Mouse (Mus musculus): ENCODE data around the gene Pias4. TPM values are rescaled to one million over a fixed set of nuclear protein-coding genes. Genes with fewer than 3 reads are reported as not detected.

The Pias4 gene
- polyA plus RNA-seq, 1 experiment, result 43.2 TPM

DNA sequence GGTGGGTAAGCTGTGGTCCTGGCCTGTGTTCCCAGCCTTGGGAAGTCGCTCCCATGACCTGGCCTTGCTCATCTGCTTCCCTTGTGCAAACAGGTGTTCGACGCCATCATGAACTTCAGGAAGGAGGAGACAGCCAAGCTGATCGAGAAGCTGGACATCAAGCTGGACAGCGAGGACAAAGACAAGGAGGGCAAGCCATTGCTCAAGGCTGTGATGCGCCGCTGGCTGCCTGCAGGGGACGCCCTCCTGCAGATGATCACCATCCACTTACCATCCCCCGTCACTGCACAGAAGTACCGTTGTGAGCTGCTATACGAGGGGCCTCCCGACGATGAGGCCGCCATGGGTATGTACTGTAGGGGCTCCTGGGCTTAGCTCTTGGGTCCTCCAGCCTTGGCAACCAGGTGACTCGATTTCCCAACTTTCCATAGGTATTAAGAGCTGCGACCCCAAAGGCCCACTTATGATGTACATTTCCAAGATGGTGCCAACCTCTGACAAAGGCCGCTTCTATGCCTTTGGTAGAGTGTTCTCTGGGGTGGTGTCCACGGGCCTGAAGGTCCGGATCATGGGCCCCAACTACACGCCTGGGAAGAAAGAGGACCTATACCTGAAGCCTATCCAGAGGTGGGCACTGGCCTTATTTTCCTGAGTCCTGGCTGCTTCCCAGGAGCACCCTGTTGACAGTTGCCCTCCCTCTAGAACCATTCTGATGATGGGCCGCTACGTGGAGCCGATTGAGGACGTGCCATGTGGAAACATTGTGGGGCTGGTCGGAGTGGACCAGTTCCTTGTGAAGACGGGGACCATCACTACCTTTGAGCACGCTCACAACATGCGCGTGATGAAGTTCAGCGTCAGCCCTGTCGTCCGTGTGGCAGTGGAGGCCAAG, 12.0 kb upstream of the Pias4 start:
- Histone ChIP-seq H3ac (ENCODE audit: control insufficient read depth, insufficient read length) (no peak overlapping the region), H3K79me2 (ENCODE audit: control insufficient read depth, insufficient read depth) (peaks cover 50% of the 10 kb centered on the region), H3K4me3 (peak overlapping the region; percentile 99), H3K36me3 (ENCODE audit: control insufficient read depth, insufficient read depth) (peaks cover 45% of the 10 kb centered on the region), H3K4me2 (ENCODE audit: low read depth) (no peak overlapping the region), H3K27me3 (ENCODE audit: control insufficient read depth, insufficient read depth, insufficient read length) (no peaks in the 10 kb centered on the region)
- TF ChIP-seq E2F4 (IDR thresholded peaks at IDR 0.05; ENCODE audit: insufficient read depth), result no peak
- no peak for TF ChIP-seq REST (IDR thresholded peaks at IDR 0.05; ENCODE audit: insufficient read depth, insufficient read length)
- no peak for TF ChIP-seq SRF (IDR thresholded peaks at IDR 0.05; ENCODE audit: control insufficient read depth, insufficient read length, low read depth)
- no peak for TF ChIP-seq MYOG (IDR thresholded peaks at IDR 0.05; ENCODE audit: control insufficient read depth in 1 of 3, insufficient read depth in 1 of 3, insufficient read length in 2 of 3, low read depth in 2 of 3)
- TF ChIP-seq TCF3 (IDR thresholded peaks at IDR 0.05; ENCODE audit: insufficient read length, low read depth), result no peak
- TF ChIP-seq POLR2AphosphoS2 (IDR thresholded peaks at IDR 0.05; ENCODE audit: insufficient read length, low read depth), result peak; percentile 81
- TF ChIP-seq USF1 (IDR thresholded peaks at IDR 0.05; ENCODE audit: low read depth), result no peak
- no peak for TF ChIP-seq CEBPB (IDR thresholded peaks at IDR 0.05; ENCODE audit: insufficient read depth, poor library complexity, severe bottlenecking)
- no peak for TF ChIP-seq MAX (IDR thresholded peaks at IDR 0.05; ENCODE audit: low read depth)
- TF ChIP-seq MYOD1 (IDR thresholded peaks at IDR 0.05; ENCODE audit: control insufficient read depth in 1 of 3, insufficient read length in 2 of 3, low read depth in 2 of 3), result no peak
- no peak for TF ChIP-seq TCF12 (IDR thresholded peaks at IDR 0.05; ENCODE audit: insufficient read depth, poor library complexity, severe bottlenecking)
- peak; percentile 49 for TF ChIP-seq POLR2A (IDR thresholded peaks at IDR 0.05; ENCODE audit: insufficient read length, low read depth)

- Histone ChIP-seq H3K27me3 (ENCODE audit: control insufficient read depth, insufficient read depth, insufficient read length) (no peaks in the 10 kb centered on the region), H3K79me2 (ENCODE audit: control insufficient read depth, insufficient read depth) (peaks cover 46% of the 10 kb centered on the region), H3K4me2 (ENCODE audit: low read depth) (peak overlapping the region; percentile 99), H3K36me3 (ENCODE audit: control insufficient read depth, insufficient read depth) (peaks cover 45% of the 10 kb centered on the region), H3K4me3 (peak overlapping the region; percentile 99), H3ac (ENCODE audit: control insufficient read depth, insufficient read length) (no peak overlapping the region)
- TF ChIP-seq MYOG (IDR thresholded peaks at IDR 0.05; ENCODE audit: control insufficient read depth in 1 of 3, insufficient read depth in 1 of 3, insufficient read length in 2 of 3, low read depth in 2 of 3) (no peak), POLR2A (IDR thresholded peaks at IDR 0.05; ENCODE audit: insufficient read length, low read depth) (peak; percentile 19)
Observed at GRCm38 (mm10) chr10:81178927-81179326, 11.2 kb upstream of the Pias4 start.

DNA sequence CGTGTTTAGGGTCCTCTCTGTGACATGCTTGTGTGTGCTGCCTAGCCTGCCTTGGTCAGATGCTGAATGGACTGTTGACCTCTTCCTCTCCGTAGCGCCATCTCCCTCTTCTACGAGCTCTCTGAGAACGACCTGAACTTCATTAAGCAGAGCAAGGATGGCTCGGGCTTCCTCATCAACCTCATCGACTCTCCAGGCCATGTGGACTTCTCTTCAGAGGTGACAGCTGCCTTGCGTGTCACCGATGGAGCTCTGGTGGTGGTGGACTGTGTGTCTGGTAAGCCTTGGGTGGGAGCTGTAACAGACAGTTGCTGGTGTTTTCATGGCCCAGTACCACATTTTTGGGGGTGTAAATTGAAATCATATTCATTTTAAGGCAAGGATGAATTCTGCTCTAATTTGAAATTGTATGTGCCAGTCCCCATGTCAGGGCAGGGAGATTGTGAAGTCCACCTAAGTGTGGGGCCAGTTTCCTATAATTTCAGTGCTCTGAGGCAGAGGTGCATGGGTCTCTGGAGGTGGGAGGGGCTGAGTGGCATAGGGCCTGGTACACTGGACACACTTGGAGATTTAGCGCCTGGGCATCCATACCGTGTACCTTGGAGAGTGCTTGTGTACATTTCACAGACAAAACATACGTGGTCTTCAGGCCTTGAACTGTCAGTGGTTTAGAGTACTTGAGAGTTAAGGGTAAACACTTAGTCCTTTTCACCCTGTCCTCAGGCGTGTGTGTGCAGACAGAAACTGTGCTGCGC, 10.4 kb upstream of the Pias4 start:
- H3K27me3 ChIP-seq (ENCODE audit: control insufficient read depth, insufficient read depth, insufficient read length), result no peaks in the 10 kb centered on the region
- TF ChIP-seq POLR2AphosphoS2 (IDR thresholded peaks at IDR 0.05; ENCODE audit: insufficient read length, low read depth) (peak; percentile 67), SRF (IDR thresholded peaks at IDR 0.05; ENCODE audit: control insufficient read depth, insufficient read length, low read depth) (no peak), POLR2A (IDR thresholded peaks at IDR 0.05; ENCODE audit: insufficient read length, low read depth) (peak; percentile 43)
- peak overlapping the region; percentile 99 for H3K4me2 ChIP-seq (ENCODE audit: low read depth)
- peak overlapping the region; percentile 76 for H3ac ChIP-seq (ENCODE audit: control insufficient read depth, insufficient read length)
- H3K79me2 ChIP-seq (ENCODE audit: control insufficient read depth, insufficient read depth), result peaks cover 39% of the 10 kb centered on the region
- peaks cover 45% of the 10 kb centered on the region for H3K36me3 ChIP-seq (ENCODE audit: control insufficient read depth, insufficient read depth)
- H3K4me3 ChIP-seq, result peak overlapping the region; percentile 99

DNA sequence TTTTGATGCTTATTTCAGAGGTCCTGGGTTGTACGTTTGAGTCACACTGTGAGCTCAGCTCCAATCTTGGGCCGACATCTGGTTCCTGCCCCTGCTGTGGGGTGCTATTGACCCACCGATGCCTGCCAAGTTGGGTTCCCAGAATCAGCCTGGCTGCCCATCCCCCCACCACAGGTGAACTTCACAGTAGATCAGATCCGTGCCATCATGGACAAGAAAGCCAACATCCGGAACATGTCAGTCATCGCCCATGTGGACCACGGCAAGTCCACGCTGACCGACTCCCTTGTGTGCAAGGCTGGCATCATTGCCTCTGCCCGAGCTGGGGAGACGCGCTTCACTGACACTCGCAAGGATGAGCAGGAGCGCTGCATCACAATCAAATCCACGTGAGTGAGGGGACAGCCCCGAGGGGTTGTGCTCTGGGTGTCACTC, 9.8 kb upstream of the Pias4 start:
- peaks cover 39% of the 10 kb centered on the region for H3K79me2 ChIP-seq (ENCODE audit: control insufficient read depth, insufficient read depth)
- peak overlapping the region; percentile 99 for H3K4me2 ChIP-seq (ENCODE audit: low read depth)
- H3K4me3 ChIP-seq, result peak overlapping the region; percentile 99
- peak overlapping the region; percentile 76 for H3ac ChIP-seq (ENCODE audit: control insufficient read depth, insufficient read length)
- TF ChIP-seq SRF (IDR thresholded peaks at IDR 0.05; ENCODE audit: control insufficient read depth, insufficient read length, low read depth), result no peak
- TF ChIP-seq USF1 (IDR thresholded peaks at IDR 0.05; ENCODE audit: low read depth), result no peak
- no peak for TF ChIP-seq TCF12 (IDR thresholded peaks at IDR 0.05; ENCODE audit: insufficient read depth, poor library complexity, severe bottlenecking)
- peak; percentile 52 for TF ChIP-seq POLR2A (IDR thresholded peaks at IDR 0.05; ENCODE audit: insufficient read length, low read depth)
- peak in 1 of 3 experiments; percentile 7 for TF ChIP-seq MYOD1 (IDR thresholded peaks at IDR 0.05; ENCODE audit: control insufficient read depth in 1 of 3, insufficient read length in 2 of 3, low read depth in 2 of 3)
- peak in 1 of 3 experiments; percentile 26 for TF ChIP-seq MYOG (IDR thresholded peaks at IDR 0.05; ENCODE audit: control insufficient read depth in 1 of 3, insufficient read depth in 1 of 3, insufficient read length in 2 of 3, low read depth in 2 of 3)
- TF ChIP-seq E2F4 (IDR thresholded peaks at IDR 0.05; ENCODE audit: insufficient read depth), result no peak
- no peak for TF ChIP-seq MAX (IDR thresholded peaks at IDR 0.05; ENCODE audit: low read depth)
- TF ChIP-seq POLR2AphosphoS2 (IDR thresholded peaks at IDR 0.05; ENCODE audit: insufficient read length, low read depth), result no peak
- TF ChIP-seq REST (IDR thresholded peaks at IDR 0.05; ENCODE audit: insufficient read depth, insufficient read length), result no peak
- no peak for TF ChIP-seq TCF3 (IDR thresholded peaks at IDR 0.05; ENCODE audit: insufficient read length, low read depth)
- TF ChIP-seq CEBPB (IDR thresholded peaks at IDR 0.05; ENCODE audit: insufficient read depth, poor library complexity, severe bottlenecking), result no peak
- H3K27me3 ChIP-seq (ENCODE audit: control insufficient read depth, insufficient read depth, insufficient read length), result no peaks in the 10 kb centered on the region
- H3K36me3 ChIP-seq (ENCODE audit: control insufficient read depth, insufficient read depth), result peaks cover 45% of the 10 kb centered on the region

Measured in myocyte (in vitro differentiated cells).